Mouse (Mus musculus): Measurements from ENCODE around the gene Sh3pxd2b. TPM values are rescaled to one million over a fixed set of nuclear protein-coding genes. Genes with fewer than 3 reads are reported as not detected.

Sh3pxd2b gene
- polyA plus RNA-seq, 1 experiment = 10.7 TPM

GRCm38 (mm10) chr11:32454800-32455506 lies 107.3 kb downstream of the Sh3pxd2b start, which contains the start of gene Ubtd2:
Gene Ubtd2, plus strand, starts transcription at chr11:32455370.
- under 1% methylated on average over 78 of the region's 86 CpGs for WGBS
- no peak for TF ChIP-seq CTCF (IDR thresholded peaks at IDR 0.05; ENCODE audit: insufficient read depth, low read length)
- TF ChIP-seq POLR2A (IDR thresholded peaks at IDR 0.05; ENCODE audit: borderline replicate concordance, extremely low read depth, low read depth, low read length) = peak; percentile 58; the same call in 1 of the 2 replicates
- no peaks in the 10 kb centered on the region for H3K4me1 ChIP-seq (ENCODE audit: control insufficient read depth, insufficient read depth, low read length)
- peak within 1 kb of the TSS; percentile 94 for H3K4me3 ChIP-seq (replicated peaks; ENCODE audit: extremely low read depth, low read depth, low read length)
- DNase-seq = peak; percentile 99

GRCm38 (mm10) chr11:32455507-32456141 lies 108.0 kb downstream of the Sh3pxd2b start:
- under 1% methylated on average over 55 of the region's 58 CpGs for WGBS
- peak; percentile 55 for DNase-seq
- Histone ChIP-seq H3K4me1 (ENCODE audit: control insufficient read depth, insufficient read depth, low read length) (no peaks in the 10 kb centered on the region), H3K4me3 (replicated peaks; ENCODE audit: extremely low read depth, low read depth, low read length) (peak overlapping the region; percentile 94)
- TF ChIP-seq CTCF (IDR thresholded peaks at IDR 0.05; ENCODE audit: insufficient read depth, low read length) = no peak
- TF ChIP-seq POLR2A (IDR thresholded peaks at IDR 0.05; ENCODE audit: borderline replicate concordance, extremely low read depth, low read depth, low read length) = no peak

GRCm38 (mm10) chr11:32456356-32456755 lies 108.7 kb downstream of the Sh3pxd2b start:
- WGBS = 14% methylated on average over 6 of the region's 6 CpGs
- TF ChIP-seq POLR2A (IDR thresholded peaks at IDR 0.05; ENCODE audit: borderline replicate concordance, extremely low read depth, low read depth, low read length) (no peak), CTCF (IDR thresholded peaks at IDR 0.05; ENCODE audit: insufficient read depth, low read length) (no peak)
- Histone ChIP-seq H3K4me1 (ENCODE audit: control insufficient read depth, insufficient read depth, low read length) (no peaks in the 10 kb centered on the region), H3K4me3 (replicated peaks; ENCODE audit: extremely low read depth, low read depth, low read length) (peak overlapping the region; percentile 94)
- no peak for DNase-seq

GRCm38 (mm10) chr11:32464282-32464681 lies 116.7 kb downstream of the Sh3pxd2b start:
- Histone ChIP-seq H3K4me3 (replicated peaks; ENCODE audit: extremely low read depth, low read depth, low read length) (no peak overlapping the region), H3K4me1 (ENCODE audit: control insufficient read depth, insufficient read depth, low read length) (no peaks in the 10 kb centered on the region)
- TF ChIP-seq CTCF (IDR thresholded peaks at IDR 0.05; ENCODE audit: insufficient read depth, low read length) (no peak), POLR2A (IDR thresholded peaks at IDR 0.05; ENCODE audit: borderline replicate concordance, extremely low read depth, low read depth, low read length) (no peak)
- WGBS = 65% methylated on average over 2 of the region's 2 CpGs
- DNase-seq = no peak

- 61% methylated on average over 2 of the region's 2 CpGs for WGBS
- Histone ChIP-seq H3K4me3 (replicated peaks; ENCODE audit: extremely low read depth, low read depth, low read length) (no peak overlapping the region), H3K4me1 (ENCODE audit: control insufficient read depth, insufficient read depth, low read length) (no peaks in the 10 kb centered on the region; the same call in 1 of the 2 replicates)
- TF ChIP-seq CTCF (IDR thresholded peaks at IDR 0.05; ENCODE audit: insufficient read depth, low read length) (no peak), POLR2A (IDR thresholded peaks at IDR 0.05; ENCODE audit: borderline replicate concordance, extremely low read depth, low read depth, low read length) (no peak)
- DNase-seq = no peak
Observed at GRCm38 (mm10) chr11:32471925-32472324, 124.3 kb downstream of the Sh3pxd2b start.

GRCm38 (mm10) chr11:32474725-32475124 lies 127.1 kb downstream of the Sh3pxd2b start:
- TF ChIP-seq POLR2A (IDR thresholded peaks at IDR 0.05; ENCODE audit: borderline replicate concordance, extremely low read depth, low read depth, low read length) = no peak
- TF ChIP-seq CTCF (IDR thresholded peaks at IDR 0.05; ENCODE audit: insufficient read depth, low read length) = no peak
- DNase-seq = no peak
- 74% methylated on average over 3 of the region's 3 CpGs for WGBS

GRCm38 (mm10) chr11:32475487-32476236 lies 128.0 kb downstream of the Sh3pxd2b start:
- DNase-seq = no peak
- H3K4me1 ChIP-seq (ENCODE audit: control insufficient read depth, insufficient read depth, low read length) = no peaks in the 10 kb centered on the region; the same call in 1 of the 2 replicates
- 82% methylated on average over 5 of the region's 5 CpGs for WGBS
- H3K4me3 ChIP-seq (replicated peaks; ENCODE audit: extremely low read depth, low read depth, low read length) = no peak overlapping the region
- TF ChIP-seq POLR2A (IDR thresholded peaks at IDR 0.05; ENCODE audit: borderline replicate concordance, extremely low read depth, low read depth, low read length) = no peak
- TF ChIP-seq CTCF (IDR thresholded peaks at IDR 0.05; ENCODE audit: insufficient read depth, low read length) = no peak

More at GRCm38 (mm10) chr11:32474725-32475124, 127.1 kb downstream of the Sh3pxd2b start:
- Histone ChIP-seq H3K4me1 (ENCODE audit: control insufficient read depth, insufficient read depth, low read length) (no peaks in the 10 kb centered on the region; the same call in 1 of the 2 replicates), H3K4me3 (replicated peaks; ENCODE audit: extremely low read depth, low read depth, low read length) (no peak overlapping the region)

Other genes with a start within 250 kb of the Sh3pxd2b start
- gene Il9r, start 147.5 kb upstream of the Sh3pxd2b start, polyA plus RNA-seq (2012; rRNA removed) = 1.4 and 2.3 TPM in 2 replicates
- 12.5 and 16.5 TPM in 2 replicates for gene Snrnp25, start 142.4 kb upstream of the Sh3pxd2b start, polyA plus RNA-seq (2012; rRNA removed)
- gene Rhbdf1, start 125.5 kb upstream of the Sh3pxd2b start, polyA plus RNA-seq (2012; rRNA removed) = 183 and 195 TPM in 2 replicates
- 9.8 and 12.4 TPM in 2 replicates for gene Mpg, start 121.3 kb upstream of the Sh3pxd2b start, polyA plus RNA-seq (2012; rRNA removed)
- gene Nprl3, start 80.1 kb upstream of the Sh3pxd2b start, polyA plus RNA-seq (2012; rRNA removed) = 77.9 and 85.7 TPM in 2 replicates
- gene Hba-x, start 71.4 kb upstream of the Sh3pxd2b start, polyA plus RNA-seq (2012; rRNA removed) = not detected in 2 replicates
- gene Hba-a1, start 64.3 kb upstream of the Sh3pxd2b start, polyA plus RNA-seq (2012; rRNA removed) = 5,782 and 18,923 TPM in 2 replicates
- gene Hbq1b, start 60.9 kb upstream of the Sh3pxd2b start, polyA plus RNA-seq (2012; rRNA removed) = 0.60 and 1.6 TPM in 2 replicates
- gene Hba-a2, start 51.3 kb upstream of the Sh3pxd2b start, polyA plus RNA-seq (2012; rRNA removed) = 11,114 and 27,871 TPM in 2 replicates
- gene Hbq1a, start 47.8 kb upstream of the Sh3pxd2b start, polyA plus RNA-seq (2012; rRNA removed) = 1.1 and 1.3 TPM in 2 replicates
- gene Ubtd2, start 107.5 kb downstream of the Sh3pxd2b start, polyA plus RNA-seq (2012; rRNA removed) = 8.8 and 11.8 TPM in 2 replicates
- gene Efcab9, start 184.3 kb downstream of the Sh3pxd2b start, polyA plus RNA-seq (2012; rRNA removed) = not detected in 2 replicates
- 19.4 and 22.8 TPM in 2 replicates for gene Stk10, start 185.5 kb downstream of the Sh3pxd2b start, polyA plus RNA-seq (2012; rRNA removed)